Mouse (Mus musculus): ENCODE data around the gene Fbn1. TPM values are rescaled to one million over a fixed set of nuclear protein-coding genes. Genes with fewer than 3 reads are reported as not detected.

The Fbn1 gene
- polyA plus RNA-seq, 1 experiment from 2014 or later, result 17.2 TPM

DNA sequence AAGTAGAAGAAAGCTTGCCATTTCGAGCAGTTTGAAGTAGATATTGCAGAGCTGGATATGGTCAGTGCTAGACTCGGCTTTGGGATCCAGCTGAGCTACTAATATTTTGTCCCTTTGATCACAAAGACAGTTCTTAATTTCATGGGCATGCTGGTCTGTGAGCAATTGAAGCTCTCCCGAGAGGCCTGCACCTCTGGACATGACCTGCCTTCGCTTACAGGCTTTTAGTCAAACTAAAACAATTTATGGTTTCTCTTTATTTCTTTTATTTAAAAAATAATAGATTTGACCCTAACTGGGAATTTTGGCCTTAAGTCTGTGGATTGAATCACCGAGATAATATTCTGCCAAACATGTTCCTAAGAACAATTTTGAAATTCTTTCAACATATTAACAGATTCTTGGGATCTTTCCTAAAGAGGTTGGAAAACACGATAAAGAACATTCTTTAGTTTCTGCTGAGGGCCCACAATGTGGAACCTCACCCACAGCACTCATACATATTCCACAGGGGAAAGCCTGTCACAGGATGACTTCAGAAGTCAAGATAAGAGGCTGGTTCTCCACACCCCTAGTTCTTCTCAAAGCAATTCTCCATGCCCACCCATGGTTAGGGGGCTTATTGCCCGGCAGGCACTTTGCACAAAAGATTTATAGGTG, 125.0 kb downstream of the Fbn1 start:
- no peak overlapping the region for H3K9ac ChIP-seq (ENCODE audit: low read length)
- no peaks in the 10 kb centered on the region for H3K27me3 ChIP-seq (ENCODE audit: control insufficient read depth, insufficient read depth, low read length)
- H3K9me3 ChIP-seq (ENCODE audit: control insufficient read depth, low read length), result no peaks in the 10 kb centered on the region
- 68% methylated on average over 7 of the region's 7 CpGs for WGBS
- no peak overlapping the region for H3K4me2 ChIP-seq (replicated peaks; ENCODE audit: low read depth)
- H3K4me3 ChIP-seq (ENCODE audit: low read depth, low read length), result no peak overlapping the region
- H3K4me1 ChIP-seq (replicated peaks; ENCODE audit: control insufficient read depth, insufficient read depth), result no peaks in the 10 kb centered on the region
- no peak overlapping the region for H3K27ac ChIP-seq (replicated peaks)
- TF ChIP-seq CTCF (IDR thresholded peaks at IDR 0.05; ENCODE audit: low read depth) (no peak), EP300 (optimal IDR thresholded peaks at IDR 0.05) (no peak)
- ATAC-seq (ENCODE audit: low FRiP score, low TSS enrichment) (no peak), DNase-seq (ENCODE audit: low spot score) (no peak)
- H3K36me3 ChIP-seq (ENCODE audit: control insufficient read depth, insufficient read depth, low read length), result no peaks in the 10 kb centered on the region; the same call in 1 of the 2 replicates

DNA sequence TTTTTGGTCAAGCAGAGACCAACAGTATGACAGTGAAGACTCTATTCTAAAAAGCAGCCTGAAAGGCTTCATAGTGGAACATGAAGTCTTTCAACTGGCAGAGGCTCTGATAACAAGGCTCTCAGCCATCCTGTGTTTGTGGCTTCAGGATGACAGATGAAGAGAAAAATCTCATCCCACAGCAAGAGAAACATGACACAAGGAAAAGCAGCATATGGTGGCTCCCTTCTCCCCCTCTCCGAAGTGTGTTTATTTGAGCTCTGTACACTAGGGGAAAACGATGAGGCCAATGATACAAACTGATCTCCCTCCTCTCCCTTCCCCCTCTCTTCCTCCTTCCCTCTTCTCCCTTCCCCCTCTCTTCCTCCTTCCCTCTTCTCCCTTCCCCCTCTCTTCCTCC, 127.7 kb downstream of the Fbn1 start:
- Histone ChIP-seq H3K4me2 (replicated peaks; ENCODE audit: low read depth) (no peak overlapping the region), H3K27me3 (ENCODE audit: control insufficient read depth, insufficient read depth, low read length) (no peaks in the 10 kb centered on the region), H3K4me1 (replicated peaks; ENCODE audit: control insufficient read depth, insufficient read depth) (no peaks in the 10 kb centered on the region), H3K9me3 (ENCODE audit: control insufficient read depth, low read length) (no peaks in the 10 kb centered on the region), H3K36me3 (ENCODE audit: control insufficient read depth, insufficient read depth, low read length) (no peaks in the 10 kb centered on the region; the same call in 1 of the 2 replicates), H3K27ac (replicated peaks) (no peak overlapping the region), H3K4me3 (ENCODE audit: low read depth, low read length) (no peak overlapping the region), H3K9ac (ENCODE audit: low read length) (no peak overlapping the region)
- no peak for TF ChIP-seq CTCF (IDR thresholded peaks at IDR 0.05; ENCODE audit: low read depth)
- no peak for TF ChIP-seq EP300 (optimal IDR thresholded peaks at IDR 0.05)
- no peak for ATAC-seq (ENCODE audit: low FRiP score, low TSS enrichment)
- no peak for DNase-seq (ENCODE audit: low spot score)
- WGBS, result 41% methylated on average over 2 of the region's 2 CpGs

DNA sequence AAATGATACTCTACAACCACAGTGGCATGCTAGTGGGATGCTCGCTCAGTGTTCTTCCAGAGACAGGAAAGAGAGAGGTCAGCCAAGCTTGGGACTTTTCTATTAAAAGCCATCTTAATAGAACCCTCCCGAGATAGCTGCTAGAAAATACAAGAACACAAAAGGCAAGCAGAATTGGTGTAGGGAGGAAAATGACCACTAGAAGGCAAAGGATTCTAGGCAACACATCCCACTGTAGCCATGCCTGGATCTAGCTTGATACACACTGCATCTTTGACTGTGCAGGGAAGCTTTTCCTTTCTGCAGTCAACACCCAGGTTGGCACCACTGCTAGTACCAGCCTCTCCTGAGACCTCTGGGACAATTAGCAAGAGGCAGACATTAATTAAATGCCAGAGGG, 128.6 kb downstream of the Fbn1 start:
- DNase-seq (ENCODE audit: low spot score) (no peak), ATAC-seq (ENCODE audit: low FRiP score, low TSS enrichment) (no peak)
- Histone ChIP-seq H3K9ac (ENCODE audit: low read length) (no peak overlapping the region), H3K9me3 (ENCODE audit: control insufficient read depth, low read length) (no peaks in the 10 kb centered on the region), H3K27me3 (ENCODE audit: control insufficient read depth, insufficient read depth, low read length) (no peaks in the 10 kb centered on the region), H3K4me2 (replicated peaks; ENCODE audit: low read depth) (no peak overlapping the region), H3K4me1 (replicated peaks; ENCODE audit: control insufficient read depth, insufficient read depth) (no peaks in the 10 kb centered on the region), H3K36me3 (ENCODE audit: control insufficient read depth, insufficient read depth, low read length) (no peaks in the 10 kb centered on the region; the same call in 1 of the 2 replicates), H3K27ac (replicated peaks) (no peak overlapping the region), H3K4me3 (ENCODE audit: low read depth, low read length) (no peak overlapping the region)
- 79% methylated on average over 2 of the region's 2 CpGs for WGBS
- TF ChIP-seq CTCF (IDR thresholded peaks at IDR 0.05; ENCODE audit: low read depth) (peak; percentile 57), EP300 (optimal IDR thresholded peaks at IDR 0.05) (no peak)

DNA sequence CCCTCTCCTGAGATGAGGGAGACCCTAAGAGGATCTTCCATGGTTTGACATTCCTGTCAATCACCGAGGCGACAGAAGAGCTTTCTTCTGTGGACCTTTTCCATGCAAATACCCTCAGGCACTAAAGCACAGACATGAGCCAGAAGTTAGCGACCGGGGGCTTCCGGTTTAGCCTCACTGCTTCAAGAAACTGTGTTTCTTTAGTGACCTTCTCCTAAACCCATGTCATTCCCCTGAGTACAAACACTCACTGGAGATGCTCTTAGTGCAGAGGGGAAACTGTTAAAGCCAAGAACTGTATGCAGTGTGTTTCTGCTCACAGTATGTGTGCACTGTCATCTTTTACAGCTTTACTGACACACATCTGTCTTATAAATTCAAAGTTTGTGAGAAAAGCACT, 131.9 kb downstream of the Fbn1 start:
- Histone ChIP-seq H3K4me2 (replicated peaks; ENCODE audit: low read depth) (no peak overlapping the region), H3K27ac (replicated peaks) (no peak overlapping the region), H3K4me1 (replicated peaks; ENCODE audit: control insufficient read depth, insufficient read depth) (no peaks in the 10 kb centered on the region), H3K36me3 (ENCODE audit: control insufficient read depth, insufficient read depth, low read length) (no peaks in the 10 kb centered on the region; the same call in 1 of the 2 replicates), H3K9me3 (ENCODE audit: control insufficient read depth, low read length) (no peaks in the 10 kb centered on the region), H3K4me3 (ENCODE audit: low read depth, low read length) (no peak overlapping the region), H3K27me3 (ENCODE audit: control insufficient read depth, insufficient read depth, low read length) (no peaks in the 10 kb centered on the region), H3K9ac (ENCODE audit: low read length) (no peak overlapping the region)
- no peak for DNase-seq (ENCODE audit: low spot score)
- TF ChIP-seq CTCF (IDR thresholded peaks at IDR 0.05; ENCODE audit: low read depth) (no peak), EP300 (optimal IDR thresholded peaks at IDR 0.05) (no peak)
- no peak for ATAC-seq (ENCODE audit: low FRiP score, low TSS enrichment)
- WGBS, result 82% methylated on average over 5 of the region's 5 CpGs

DNA sequence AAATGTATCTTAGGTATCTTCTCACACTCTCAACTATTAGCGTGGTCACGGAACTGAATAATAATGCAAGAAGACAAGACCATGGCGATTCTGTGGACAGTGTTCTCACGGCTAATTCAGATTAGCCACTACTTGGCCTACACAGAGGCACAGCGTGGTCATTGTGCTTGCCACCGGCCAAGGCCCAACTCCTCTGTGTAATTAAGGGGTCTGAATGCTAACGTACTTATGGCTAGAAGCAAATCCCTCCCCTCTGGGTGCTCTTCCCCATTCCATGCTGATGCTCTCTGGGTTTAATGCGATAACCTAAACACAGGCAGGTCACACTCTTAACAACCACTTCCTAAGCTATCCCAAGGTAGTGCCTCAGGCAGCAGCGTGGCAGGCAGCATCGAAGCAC, 132.5 kb downstream of the Fbn1 start:
- TF ChIP-seq EP300 (optimal IDR thresholded peaks at IDR 0.05) (no peak), CTCF (IDR thresholded peaks at IDR 0.05; ENCODE audit: low read depth) (no peak)
- no peak overlapping the region for H3K4me2 ChIP-seq (replicated peaks; ENCODE audit: low read depth)
- no peaks in the 10 kb centered on the region for H3K9me3 ChIP-seq (ENCODE audit: control insufficient read depth, low read length)
- no peak overlapping the region for H3K4me3 ChIP-seq (ENCODE audit: low read depth, low read length)
- DNase-seq (ENCODE audit: low spot score) (no peak), ATAC-seq (ENCODE audit: low FRiP score, low TSS enrichment) (no peak)
- H3K4me1 ChIP-seq (replicated peaks; ENCODE audit: control insufficient read depth, insufficient read depth), result no peaks in the 10 kb centered on the region
- H3K36me3 ChIP-seq (ENCODE audit: control insufficient read depth, insufficient read depth, low read length), result no peaks in the 10 kb centered on the region; the same call in 1 of the 2 replicates
- H3K9ac ChIP-seq (ENCODE audit: low read length), result no peak overlapping the region
- H3K27ac ChIP-seq (replicated peaks), result no peak overlapping the region
- 86% methylated on average over 10 of the region's 10 CpGs for WGBS
- H3K27me3 ChIP-seq (ENCODE audit: control insufficient read depth, insufficient read depth, low read length), result no peaks in the 10 kb centered on the region

DNA sequence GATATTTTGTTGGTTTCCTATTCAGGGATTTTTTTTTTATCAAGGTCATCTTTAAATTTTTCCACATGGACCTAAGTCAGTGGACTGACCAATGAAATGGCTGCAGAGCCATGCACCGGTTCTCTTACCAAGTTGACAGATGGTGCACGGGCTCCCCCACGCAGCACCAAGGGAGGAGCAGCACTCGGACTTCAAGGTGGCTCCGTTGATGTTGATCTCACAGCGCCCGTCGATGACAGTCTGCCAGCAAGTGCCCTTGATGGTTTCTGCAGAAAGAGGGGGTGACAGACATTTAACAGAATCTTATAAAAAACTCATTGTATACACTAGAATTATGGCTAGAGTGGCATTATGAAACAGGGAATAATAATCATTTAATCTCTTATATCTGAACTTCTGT, 138.1 kb downstream of the Fbn1 start:
- Histone ChIP-seq H3K9me3 (ENCODE audit: control insufficient read depth, low read length) (no peaks in the 10 kb centered on the region), H3K36me3 (ENCODE audit: control insufficient read depth, insufficient read depth, low read length) (peaks cover 3% of the 10 kb centered on the region; the same call in 1 of the 2 replicates), H3K4me1 (replicated peaks; ENCODE audit: control insufficient read depth, insufficient read depth) (no peaks in the 10 kb centered on the region), H3K27ac (replicated peaks) (no peak overlapping the region), H3K4me2 (replicated peaks; ENCODE audit: low read depth) (no peak overlapping the region), H3K27me3 (ENCODE audit: control insufficient read depth, insufficient read depth, low read length) (no peaks in the 10 kb centered on the region), H3K4me3 (ENCODE audit: low read depth, low read length) (no peak overlapping the region), H3K9ac (ENCODE audit: low read length) (no peak overlapping the region)
- no peak for DNase-seq (ENCODE audit: low spot score)
- 88% methylated on average over 8 of the region's 8 CpGs for WGBS
- TF ChIP-seq CTCF (IDR thresholded peaks at IDR 0.05; ENCODE audit: low read depth), result no peak
- no peak for TF ChIP-seq EP300 (optimal IDR thresholded peaks at IDR 0.05)
- ATAC-seq (ENCODE audit: low FRiP score, low TSS enrichment), result no peak

Measured in stomach, postnatal 0 days (tissue).